Mouse (Mus musculus) cerebellum, postnatal 25 days (tissue): ENCODE data around the gene Psmc3ip.

ENCODE experiments used
- DNase-seq, 2 experiments: peaks; one replicate each; pipeline ENCODE4 v3.0.0; 2021; ENCODE audit warnings: mixed read lengths in 2 of 2

The Psmc3ip gene

GRCm38 (mm10) chr11:101051051-101051493 is 44.2 kb downstream of the Psmc3ip start:
- peak; percentile 56 to 69 for DNase-seq

- DNase-seq: peak; percentile 76 to 79
These were observed 44.9 kb downstream of the Psmc3ip start for GRCm38 (mm10) chr11:101050359-101050758.

- DNase-seq: no peak
These were observed 47.7 kb downstream of the Psmc3ip start for GRCm38 (mm10) chr11:101047502-101047901.

- no peak for DNase-seq
These were observed 48.8 kb downstream of the Psmc3ip start for GRCm38 (mm10) chr11:101046440-101046839.

GRCm38 (mm10) chr11:101045826-101046225 is 49.4 kb downstream of the Psmc3ip start:
- DNase-seq: no peak
